Mouse (Mus musculus): Measurements from ENCODE around the gene Gm20547.
"Not testable (repeated sequence)": the region's sequence is repeated elsewhere in the genome, so short reads cannot be mapped to it uniquely, and the experiment has no call there.

The Gm20547 gene

DNA sequence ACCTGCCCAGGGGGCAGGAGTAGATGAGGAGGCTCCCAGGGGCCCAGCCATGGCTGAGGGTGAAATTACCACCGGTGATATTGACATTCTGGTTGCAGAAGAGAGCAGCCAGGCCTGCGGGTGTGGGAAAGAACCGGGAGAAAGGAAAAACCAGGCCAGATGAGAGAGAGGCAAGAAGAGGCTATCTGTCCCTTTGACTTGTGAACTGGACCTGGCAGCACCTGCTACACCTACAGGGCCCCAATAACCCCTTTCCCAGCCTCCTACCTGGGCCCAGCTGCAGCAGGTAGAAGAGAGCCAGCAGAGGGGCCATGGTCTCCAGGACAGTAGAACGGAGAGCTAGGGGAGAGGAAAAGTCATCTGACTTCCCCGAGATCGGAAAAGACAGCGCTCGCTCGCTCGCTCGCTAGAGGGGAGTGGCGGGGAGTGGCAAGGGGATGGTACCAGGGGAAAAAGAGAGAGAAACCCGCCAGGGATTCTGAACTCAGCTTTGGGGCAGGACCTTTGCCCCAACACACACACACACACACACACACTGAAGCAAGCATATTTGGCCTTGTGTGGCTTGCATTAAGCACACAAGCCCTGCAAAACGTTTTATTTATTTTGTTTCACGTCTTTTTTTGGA, at the start of gene Gm20547:
Gene Gm20547, minus strand, starts transcription at position 360 of the 628 bp plus-strand sequence.
- no peak for DNase-seq (ENCODE audit: low spot score)

GRCm38 (mm10) chr17:34931061-34931734, 49.4 kb upstream of the Gm20547 start, which contains the start of gene Neu1:
TSS of gene Neu1 (plus strand) at chr17:34931253.
- DNase-seq (ENCODE audit: low spot score): peak; percentile 99

DNA sequence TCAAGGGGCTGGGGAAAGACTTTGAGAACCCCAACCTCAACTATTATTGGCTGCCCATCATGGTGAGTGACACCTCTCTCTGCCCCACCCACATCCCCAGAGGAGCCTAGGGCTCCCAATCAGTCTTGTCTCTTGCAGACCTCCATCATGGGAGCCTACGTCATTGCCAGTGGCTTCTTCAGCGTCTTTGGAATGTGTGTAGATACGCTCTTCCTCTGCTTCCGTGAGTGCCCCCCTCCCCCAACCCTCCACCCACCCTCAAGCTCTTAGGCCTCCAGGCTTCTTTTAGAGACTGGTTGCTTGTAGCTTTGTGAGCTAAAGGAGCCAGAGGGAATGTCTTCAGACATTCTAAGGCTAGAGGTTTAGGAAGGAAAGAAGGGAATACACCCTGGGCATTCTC, 47.0 kb upstream of the Gm20547 start:
- no peak for DNase-seq (ENCODE audit: low spot score)

- no peak for DNase-seq (ENCODE audit: low spot score)
Observed at GRCm38 (mm10) chr17:34927306-34928019, 45.6 kb upstream of the Gm20547 start.

DNA sequence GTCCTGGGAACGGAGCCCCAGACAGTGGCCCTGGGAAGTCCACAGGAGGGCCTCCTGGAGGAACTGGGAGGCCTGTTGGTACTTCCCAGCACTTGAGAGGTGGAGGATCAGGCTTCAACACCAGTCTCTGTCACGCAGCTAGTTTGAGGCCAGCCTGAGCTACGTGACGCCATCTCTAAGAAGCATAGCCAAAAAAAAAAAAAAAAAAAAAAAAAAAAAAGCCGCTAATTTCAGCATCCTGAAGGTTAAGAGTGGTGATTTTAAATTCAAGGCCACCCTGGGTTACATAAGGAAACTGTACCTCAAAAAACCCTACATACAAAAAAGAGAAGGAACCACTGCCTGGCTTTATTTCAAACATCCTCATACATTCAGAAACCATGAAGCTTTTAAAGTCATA, 42.4 kb upstream of the Gm20547 start:
- no peak for DNase-seq (ENCODE audit: low spot score)

DNA sequence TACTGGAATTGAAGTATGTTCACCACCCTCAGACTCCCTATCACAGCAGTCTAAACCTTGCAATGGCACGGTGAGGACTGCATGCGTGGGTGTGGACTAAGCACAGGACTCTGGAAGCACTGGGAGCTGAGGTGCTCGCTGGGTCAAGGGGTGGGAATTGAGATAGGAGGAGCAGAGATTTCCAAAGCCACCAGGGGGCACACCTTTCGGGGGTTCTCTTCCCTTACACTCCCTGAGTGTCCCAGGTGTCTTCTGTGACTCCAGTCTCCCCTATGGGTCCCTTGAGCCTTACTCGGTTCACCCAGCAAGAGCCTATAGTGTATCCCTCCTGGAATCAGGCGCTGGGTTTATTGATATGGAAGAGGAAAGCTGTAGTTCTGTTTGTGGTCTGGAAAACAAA, 41.1 kb upstream of the Gm20547 start:
- DNase-seq (ENCODE audit: low spot score): no peak

DNA sequence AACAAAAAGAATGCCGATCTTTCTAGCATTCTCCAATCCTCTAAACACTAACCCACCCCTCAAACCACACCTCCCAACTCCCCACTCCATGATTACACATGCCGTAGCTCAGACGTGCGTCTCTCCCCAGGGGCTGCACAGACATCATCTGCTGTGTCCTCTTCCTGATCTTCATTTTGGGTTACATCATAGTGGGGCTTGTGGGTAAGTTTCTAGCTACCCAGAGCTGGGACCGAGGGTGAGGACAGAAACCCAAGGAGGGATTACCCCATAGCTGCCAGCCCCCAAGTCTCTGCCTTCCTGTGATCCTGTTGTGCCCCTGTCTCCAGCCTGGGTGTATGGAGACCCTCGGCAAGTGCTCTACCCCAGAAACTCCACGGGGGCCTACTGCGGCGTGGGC, 35.3 kb upstream of the Gm20547 start:
- no peak for DNase-seq (ENCODE audit: low spot score)

GRCm38 (mm10) chr17:34916316-34916715, 34.5 kb upstream of the Gm20547 start:
- no peak for DNase-seq (ENCODE audit: low spot score)

DNA sequence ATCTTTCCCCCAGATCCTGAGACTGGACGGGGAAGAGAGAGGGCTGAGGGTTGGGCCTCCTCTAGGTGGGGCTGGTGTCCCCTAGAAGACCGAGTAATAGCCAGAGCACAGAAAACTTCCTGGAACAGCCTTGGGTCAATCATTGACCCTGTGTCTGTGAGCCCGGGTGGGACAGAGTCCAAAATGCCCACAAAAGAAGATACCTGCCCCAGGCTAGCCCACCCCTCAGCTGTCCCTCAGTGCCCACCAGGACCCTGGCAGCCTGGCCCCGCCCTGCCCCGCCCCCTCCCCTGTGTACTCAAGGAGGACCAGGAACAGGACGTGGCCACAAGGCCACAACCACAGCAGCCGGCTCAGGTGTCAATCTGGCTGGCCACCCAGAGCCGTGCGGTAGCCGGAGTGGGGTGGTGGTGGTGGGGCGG, 33.6 kb upstream of the Gm20547 start:
- peak; percentile 62 for DNase-seq (ENCODE audit: low spot score)

GRCm38 (mm10) chr17:34913930-34914665, 32.3 kb upstream of the Gm20547 start, which contains the start of gene Slc44a4:
TSS of gene Slc44a4 (plus strand) at chr17:34914466.
- no peak for DNase-seq (ENCODE audit: low spot score)

GRCm38 (mm10) chr17:34911945-34912351, 30.1 kb upstream of the Gm20547 start:
- peak; percentile 78 for DNase-seq (ENCODE audit: low spot score)

DNA sequence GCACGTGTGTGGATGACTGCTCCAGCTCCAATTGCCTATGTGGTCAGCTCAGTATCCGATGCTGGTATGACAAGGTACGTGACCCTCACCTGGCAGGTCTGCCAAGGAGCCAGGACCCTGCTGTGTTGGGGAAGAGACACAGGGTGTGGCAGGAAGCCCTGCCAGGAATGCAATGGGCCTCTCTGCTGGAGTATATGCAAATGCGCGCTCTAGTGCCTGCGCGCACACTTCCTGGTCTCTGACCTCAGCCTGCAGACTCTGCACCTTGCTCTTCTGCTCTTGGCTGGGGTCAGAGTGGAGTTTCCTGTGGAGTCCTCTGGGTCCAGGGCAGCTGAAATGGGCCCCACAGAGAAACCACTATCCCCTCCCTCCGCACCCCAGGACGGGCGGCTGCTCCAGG, 29.1 kb upstream of the Gm20547 start:
- DNase-seq (ENCODE audit: low spot score): no peak

- DNase-seq (ENCODE audit: low spot score): no peak
Observed at GRCm38 (mm10) chr17:34902895-34903294, 21.1 kb upstream of the Gm20547 start.

DNA sequence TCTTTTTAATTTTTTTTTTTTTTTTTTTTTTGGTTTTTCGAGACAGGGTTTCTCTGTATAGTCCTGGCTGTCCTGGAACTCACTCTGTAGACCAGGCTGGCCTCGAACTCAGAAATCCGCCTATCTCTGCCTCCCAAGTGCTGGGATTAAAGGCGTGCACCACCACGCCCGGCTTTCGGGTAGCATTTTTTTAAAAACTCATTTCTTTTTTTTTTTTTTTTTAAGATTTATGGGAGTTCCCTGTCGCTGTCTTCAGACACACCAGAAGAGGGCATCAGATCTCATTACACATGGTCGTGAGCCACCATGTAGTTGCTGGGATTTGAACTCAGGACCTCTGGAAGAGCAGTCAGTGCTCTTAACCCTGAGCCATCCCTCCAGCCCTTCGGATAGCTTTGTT, 20.1 kb upstream of the Gm20547 start:
- not testable (repeated sequence) for DNase-seq (ENCODE audit: low spot score)

- not testable (repeated sequence) for DNase-seq (ENCODE audit: low spot score)
Observed at GRCm38 (mm10) chr17:34900826-34901225, 19.0 kb upstream of the Gm20547 start.

DNA sequence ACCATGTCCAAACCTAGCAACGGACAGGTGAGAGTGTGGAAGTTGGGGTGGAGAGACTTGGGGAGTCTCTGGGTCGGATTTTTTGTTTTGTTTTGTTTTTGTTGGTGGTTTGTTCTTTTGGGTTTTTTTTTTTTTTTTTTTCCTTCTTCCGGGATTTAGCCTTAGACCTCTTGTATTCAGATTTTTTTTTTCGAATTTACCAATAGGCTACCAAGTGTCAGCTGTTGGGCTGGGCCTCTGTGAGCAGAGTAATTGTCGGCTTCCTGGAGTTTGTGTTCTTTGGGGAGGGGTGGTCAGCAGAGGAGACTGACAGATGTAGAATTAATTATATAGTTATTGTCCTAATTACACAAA, 18.0 kb upstream of the Gm20547 start:
- peak; percentile 32 for DNase-seq (ENCODE audit: low spot score)

GRCm38 (mm10) chr17:34899053-34899889, 17.4 kb upstream of the Gm20547 start:
- DNase-seq (ENCODE audit: low spot score): peak; percentile 37

GRCm38 (mm10) chr17:34898706-34899052, 16.8 kb upstream of the Gm20547 start:
- DNase-seq (ENCODE audit: low spot score): peak; percentile 19

DNA sequence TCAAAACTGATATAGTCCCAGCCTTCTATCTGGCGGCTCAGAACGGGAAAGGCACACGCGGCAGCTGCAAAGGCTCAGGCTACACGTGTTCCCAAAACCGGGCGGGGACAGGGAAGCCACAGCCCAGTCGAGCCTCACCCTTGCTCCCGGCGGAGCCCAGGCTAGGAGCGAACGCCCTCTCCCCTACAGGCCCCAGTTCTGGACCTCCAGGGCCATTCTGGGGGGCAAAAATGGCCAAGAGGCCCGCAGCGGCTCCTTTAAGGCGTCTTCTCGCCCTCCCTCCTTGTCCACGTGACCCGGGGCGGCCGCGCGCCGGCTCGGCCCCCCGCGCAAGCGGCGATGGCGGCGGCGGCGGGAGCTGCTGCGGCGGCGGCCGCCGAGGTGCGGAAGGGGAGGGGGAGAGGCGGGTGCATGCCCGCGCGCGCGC, 16.3 kb upstream of the Gm20547 start, which contains the start of the genes C2 and Ehmt2:
Gene C2, minus strand, starts transcription at position 106 of the 427 bp plus-strand sequence.
Gene Ehmt2, plus strand, starts transcription at position 310 of the 427 bp plus-strand sequence.
- peak; percentile 82 for DNase-seq (ENCODE audit: low spot score)

GRCm38 (mm10) chr17:34897373-34898159, 15.7 kb upstream of the Gm20547 start:
- DNase-seq (ENCODE audit: low spot score): peak; percentile 40
